Mouse (Mus musculus) midbrain, embryonic 15.5 days (tissue): Measurements from ENCODE around the gene Vps18. TPM values are rescaled to one million over a fixed set of nuclear protein-coding genes. Genes with fewer than 3 reads are reported as not detected.
A peak's percentile ranks its signal among the peaks of the same experiment; 100 is the strongest.

Source experiments
- ATAC-seq: fragments of 200-750 bp; cut with Nextera tagmentation; replicated peaks from 2 replicates; pipeline ENCODE4 v1.8.0; 2017; ENCODE audit warnings: moderate TSS enrichment
- H3K27ac ChIP-seq: fragments of 300-500 bp; sonication (generic); 2 replicates; pipeline ENCODE4 v1.5.1; 2015; ENCODE audit warnings: mild to moderate bottlenecking, inconsistent platforms
- H3K27me3 ChIP-seq: fragments of 300-500 bp; sonication (generic); replicated peaks from 2 replicates; pipeline ENCODE4 v1.6.1; 2015; ENCODE audit warnings: inconsistent platforms
- H3K36me3 ChIP-seq: fragments of 300-500 bp; sonication (generic); replicated peaks from 2 replicates; pipeline ENCODE4 v1.6.1; 2015; ENCODE audit warnings: inconsistent platforms
- H3K4me1 ChIP-seq: fragments of 300-500 bp; sonication (generic); 2 replicates; pipeline ENCODE4 v1.6.1; 2015; ENCODE audit warnings: inconsistent platforms
- H3K4me2 ChIP-seq: fragments of 300-500 bp; sonication (generic); 2 replicates; pipeline ENCODE4 v1.6.1; 2015; ENCODE audit warnings: inconsistent platforms, mild to moderate bottlenecking, moderate library complexity
- H3K4me3 ChIP-seq: fragments of 300-500 bp; sonication (generic); 2 replicates; pipeline ENCODE4 v1.5.1; 2015; ENCODE audit warnings: mild to moderate bottlenecking, inconsistent platforms
- H3K9ac ChIP-seq: fragments of 300-500 bp; sonication (generic); 2 replicates; pipeline ENCODE4 v1.6.1; 2015; ENCODE audit warnings: mild to moderate bottlenecking, inconsistent platforms
- H3K9me3 ChIP-seq: fragments of 300-500 bp; sonication (generic); 2 replicates; pipeline ENCODE4 v1.6.1; 2016; ENCODE audit warnings: inconsistent platforms
- WGBS: fragments of 180-500 bp; shearing (Covaris S2); methylation state at CpG from one replicate; pipeline ENCODE4 v1.1.7; 2015; ENCODE audit warnings: mixed read lengths; 5-methylcytosine and 5-hydroxymethylcytosine counted together
- polyA plus RNA-seq: library from polyadenylated mRNA; unstranded; fragments of >200 nt; fragmentation: Nextera tagmentation; extraction: Ambion mirVana; gene quantifications from 2 replicates; pipeline ENCODE4 v1.2.1, GENCODE M21; 2015

Gene Vps18
- polyA plus RNA-seq, 1 experiment from 2014 or later, result 32.3 TPM

DNA sequence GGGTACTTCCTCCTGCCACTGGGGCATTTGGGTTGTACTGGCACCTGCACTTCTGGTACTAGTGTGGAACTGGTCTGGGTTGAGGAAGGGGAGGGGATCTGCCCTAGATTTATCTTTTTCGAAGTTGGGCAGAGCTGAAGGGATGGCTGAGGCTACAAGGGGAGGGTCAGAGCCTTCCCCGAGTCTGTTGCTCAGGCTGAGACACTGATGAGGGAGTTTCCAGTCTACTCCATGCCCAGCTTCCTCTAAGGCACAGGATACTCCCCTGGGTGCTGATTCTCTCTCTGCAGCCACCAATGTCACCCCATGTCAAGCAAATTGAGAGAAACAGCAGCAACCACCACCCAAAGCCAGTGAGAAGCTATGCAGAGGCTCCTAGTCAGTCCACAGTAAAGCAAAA, 47.5 kb downstream of the Vps18 start:
- no peak overlapping the region for H3K9ac ChIP-seq
- peaks cover 7% of the 10 kb centered on the region for H3K27me3 ChIP-seq
- no peak overlapping the region for H3K27ac ChIP-seq
- 70% methylated on average over 2 of the region's 2 CpGs for WGBS
- H3K36me3 ChIP-seq, result no peaks in the 10 kb centered on the region
- no peak for ATAC-seq
- no peak overlapping the region for H3K4me2 ChIP-seq
- H3K4me3 ChIP-seq, result no peak overlapping the region
- H3K4me1 ChIP-seq, result peaks cover 8% of the 10 kb centered on the region; the same call in 1 of the 2 replicates
- H3K9me3 ChIP-seq, result no peaks in the 10 kb centered on the region

DNA sequence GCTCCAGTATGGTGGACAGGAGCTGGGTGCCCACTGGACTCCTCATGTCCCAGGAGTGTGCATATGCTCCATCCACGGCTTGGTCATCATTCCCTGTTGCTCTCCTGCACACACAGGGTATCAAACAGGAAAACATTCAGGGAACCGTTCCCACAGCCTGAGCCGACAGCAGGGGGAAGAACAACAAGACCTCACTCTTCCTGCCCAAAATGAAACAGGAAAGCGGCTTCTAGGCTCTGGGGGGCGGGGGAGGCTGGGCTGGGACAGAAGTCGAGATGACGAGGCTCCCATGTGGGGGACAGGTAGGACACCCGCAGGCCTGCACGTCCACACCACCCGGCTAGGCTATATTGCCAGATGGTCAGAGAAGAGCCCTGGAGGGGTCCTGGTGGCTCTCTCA, 47.9 kb downstream of the Vps18 start:
- 79% methylated on average over 10 of the region's 10 CpGs for WGBS
- no peak for ATAC-seq
- no peak overlapping the region for H3K27ac ChIP-seq

DNA sequence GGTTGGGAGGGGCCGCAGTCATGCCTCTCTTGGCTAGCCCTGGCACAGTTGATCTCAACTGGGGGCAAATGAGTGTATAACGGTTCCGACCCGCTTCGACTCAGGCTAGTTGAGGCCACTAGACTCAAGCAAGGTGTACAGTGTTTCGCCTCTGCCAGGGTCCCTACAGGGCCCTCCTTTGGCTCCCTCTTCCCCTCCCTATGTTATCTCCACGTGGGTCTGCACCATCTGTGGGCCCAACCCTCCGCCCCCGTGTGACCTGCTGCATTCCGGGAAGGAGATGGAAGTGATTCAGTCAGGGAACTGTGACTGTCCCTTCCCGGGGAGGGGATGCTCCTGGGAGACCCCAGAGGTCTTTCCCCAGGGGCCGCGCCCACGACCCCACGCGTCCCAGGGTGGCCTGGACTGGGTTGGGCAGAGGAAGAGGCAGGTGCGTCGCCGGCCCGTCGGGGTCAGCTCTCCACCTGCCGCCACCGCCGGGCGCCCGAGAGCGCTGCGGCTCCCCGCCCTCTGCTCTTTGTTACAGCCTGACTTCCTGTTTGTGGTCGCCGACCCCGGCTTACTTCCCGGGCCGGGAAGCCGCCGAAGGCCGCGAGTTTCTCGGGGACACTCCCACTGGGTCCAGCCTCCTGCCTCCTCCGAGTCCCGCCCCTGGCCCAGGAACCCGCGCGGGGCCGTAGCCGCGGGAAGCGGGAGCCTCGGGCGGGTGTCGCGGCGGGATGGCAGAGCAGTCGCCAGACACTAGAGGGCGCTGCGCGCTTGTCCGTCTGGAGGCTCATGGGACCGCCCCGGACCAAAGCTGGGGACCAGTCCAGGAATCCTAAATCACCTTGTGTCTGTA, 49.1 kb downstream of the Vps18 start:
- peak; percentile 86 for ATAC-seq
- Histone ChIP-seq H3K27ac (peak overlapping the region; percentile 75), H3K27me3 (no peaks in the 10 kb centered on the region), H3K4me2 (peak overlapping the region; percentile 88), H3K36me3 (no peaks in the 10 kb centered on the region), H3K4me3 (peak overlapping the region; percentile 59), H3K9me3 (no peaks in the 10 kb centered on the region), H3K9ac (peak overlapping the region; percentile 79), H3K4me1 (peaks cover 8% of the 10 kb centered on the region; the same call in 1 of the 2 replicates)
- 8% methylated on average over 59 of the region's 60 CpGs for WGBS

More for the DNA sequence above, 47.9 kb downstream of the Vps18 start:
- Histone ChIP-seq H3K9ac (no peak overlapping the region), H3K27me3 (0 out of 2 replicates have a peak, but pooled peaks cover 4% of the 10 kb centered on the region), H3K36me3 (no peaks in the 10 kb centered on the region), H3K4me1 (peaks cover 8% of the 10 kb centered on the region; the same call in 1 of the 2 replicates), H3K9me3 (no peaks in the 10 kb centered on the region), H3K4me3 (no peak overlapping the region), H3K4me2 (no peak overlapping the region)

DNA sequence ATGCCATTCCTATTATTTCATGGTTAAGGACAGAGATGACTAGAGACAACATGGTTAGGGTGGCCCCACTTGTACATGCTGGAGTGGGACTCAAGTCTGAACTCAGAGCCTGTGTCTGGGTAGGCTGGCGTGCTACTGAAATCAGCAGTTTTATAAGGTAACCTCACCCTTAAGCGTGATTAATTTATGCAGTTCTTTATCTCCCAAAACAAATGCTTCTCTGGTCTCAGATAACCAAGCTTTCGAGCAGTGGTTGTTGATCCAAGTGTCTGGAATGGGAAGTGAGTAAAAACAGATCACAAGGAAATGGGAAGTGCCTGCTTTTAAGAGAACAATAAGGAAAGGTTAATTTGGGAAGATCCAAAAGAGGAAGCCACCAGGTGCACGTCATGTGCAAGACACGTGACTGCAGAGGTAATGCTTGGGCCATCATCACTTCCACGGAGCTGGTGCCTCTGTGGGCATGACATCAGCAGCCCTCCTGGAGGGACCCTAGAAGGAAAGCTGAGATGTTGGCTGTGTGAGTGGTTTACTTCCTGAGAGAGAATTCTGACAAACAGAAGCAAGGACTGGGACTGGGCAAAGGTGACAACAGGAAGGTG, 56.1 kb downstream of the Vps18 start:
- no peaks in the 10 kb centered on the region for H3K27me3 ChIP-seq
- no peaks in the 10 kb centered on the region for H3K36me3 ChIP-seq
- no peak overlapping the region for H3K27ac ChIP-seq
- H3K4me3 ChIP-seq, result no peak overlapping the region
- no peaks in the 10 kb centered on the region for H3K4me1 ChIP-seq
- ATAC-seq, result no peak
- no peak overlapping the region for H3K4me2 ChIP-seq
- WGBS, result 60% methylated on average over 6 of the region's 6 CpGs
- no peak overlapping the region for H3K9ac ChIP-seq
- no peaks in the 10 kb centered on the region for H3K9me3 ChIP-seq

Other genes with a start within 250 kb of the Vps18 start
- gene Knl1, start 241.6 kb upstream of the Vps18 start, polyA plus RNA-seq, result 5.9 and 7.2 TPM in 2 replicates
- gene Rad51, start 175.9 kb upstream of the Vps18 start, polyA plus RNA-seq, result 8.3 and 9.8 TPM in 2 replicates
- gene Rmdn3, start 131.7 kb upstream of the Vps18 start, polyA plus RNA-seq, result 46.7 and 49.6 TPM in 2 replicates
- gene Gchfr, start 121.0 kb upstream of the Vps18 start, polyA plus RNA-seq, result 6.8 and 7.8 TPM in 2 replicates
- 1.1 and 1.2 TPM in 2 replicates for gene Gm14137, start 114.2 kb upstream of the Vps18 start, polyA plus RNA-seq
- gene Zfyve19, start 80.1 kb upstream of the Vps18 start, polyA plus RNA-seq, result 68.3 and 73.3 TPM in 2 replicates
- 25.0 and 29.4 TPM in 2 replicates for gene Dnajc17, start 79.9 kb upstream of the Vps18 start, polyA plus RNA-seq
- gene Ppp1r14d, start 58.8 kb upstream of the Vps18 start, polyA plus RNA-seq, result not detected in 2 replicates
- 0.65 and 0.77 TPM in 2 replicates for gene Spint1, start 51.4 kb upstream of the Vps18 start, polyA plus RNA-seq
- 43.3 and 45.5 TPM in 2 replicates for gene Rhov, start 17.5 kb upstream of the Vps18 start, polyA plus RNA-seq
- gene Dll4, start 37.0 kb downstream of the Vps18 start, polyA plus RNA-seq, result 5.2 and 5.3 TPM in 2 replicates
- gene Chac1, start 62.5 kb downstream of the Vps18 start, polyA plus RNA-seq, result 8.1 and 9.0 TPM in 2 replicates
- 3.1 and 3.3 TPM in 2 replicates for gene Ino80, start 188.9 kb downstream of the Vps18 start, polyA plus RNA-seq